17 mouse cellular contexts compared by ENCODE assay signal in the genomic region with DNA sequence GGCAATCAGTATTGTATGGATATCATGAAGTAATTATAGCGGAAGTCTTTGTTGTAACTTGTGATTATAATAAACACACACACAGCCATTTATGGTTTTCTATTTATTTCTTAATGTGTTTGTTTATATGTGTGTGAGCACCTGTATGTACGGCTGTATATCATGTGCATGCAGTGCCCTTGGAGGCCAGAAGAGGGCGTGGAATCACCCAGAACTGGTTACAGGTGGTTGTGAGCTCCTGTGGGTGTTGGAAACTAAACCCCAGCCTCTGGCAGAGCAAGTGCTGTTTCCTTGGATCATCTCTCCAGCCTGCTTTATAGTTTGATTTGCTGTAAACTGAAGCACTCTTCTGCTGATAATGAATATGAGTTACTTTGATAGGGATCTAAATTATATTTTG. TPM values are rescaled to one million over a fixed set of nuclear protein-coding genes. Genes with fewer than 3 reads are reported as not detected.
DNase-seq lines count a peak whose midpoint lies in the region; TF ChIP-seq lines count a peak whose summit lies in the region.
"Had no signal": no experiment of that assay in that cellular context is flagged by ENCODE, and none has a peak within 500 bp of the region (broad histone marks: within the 10 kb centered on the region; RNA-seq: fewer than 3 reads in every experiment).

No protein-coding gene starts in this region.

- no peaks in the 10 kb centered on the region for H3K36me3 ChIP-seq in testis, adult 2 months (ENCODE audit: control insufficient read depth, insufficient read depth, low read length)
- no peaks in the 10 kb centered on the region for H3K36me3 ChIP-seq in MEL (ENCODE audit: control insufficient read depth in 1 of 2, insufficient read depth in 2 of 2, low read length in 2 of 2)

- H3K9me3 ChIP-seq in MEL (replicated peaks; ENCODE audit: insufficient read depth, low read length), result no peaks in the 10 kb centered on the region

- H3K9ac ChIP-seq in MEL (ENCODE audit: control insufficient read depth, low read depth, low read length, poor library complexity, severe bottlenecking), result no peak overlapping the region

- DNase-seq in kidney, postnatal 10 days, result peak; percentile 22
- DNase-seq in kidney, postnatal 14 days, result no peak
- no peak for DNase-seq in testis, postnatal 14 days (ENCODE audit: low spot score)
- peak; percentile 38 for DNase-seq in MEL (ENCODE audit: low read depth, low spot score)
- DNase-seq in naive thymus-derived CD4-positive, alpha-beta T cell, adult 2 months (ENCODE audit: low read depth), result peak; percentile 11
- no peak for DNase-seq in embryo, embryonic 11 days
- no peak for DNase-seq in adrenal gland, adult 2 months
- DNase-seq: layer of hippocampus, adult 9-11 months had no signal

- TF ChIP-seq RAD21 in MEL (IDR thresholded peaks at IDR 0.05; ENCODE audit: low read depth, low read length), result no peak

- TF ChIP-seq CTCF in testis, adult 2 months (IDR thresholded peaks at IDR 0.05; ENCODE audit: control insufficient read depth, insufficient read depth, insufficient replicate concordance, low read depth, low read length), result peak; percentile 30; the same call in 1 of the 2 replicates
- TF ChIP-seq CTCF in MEL (IDR thresholded peaks at IDR 0.05 in 2 of 3, conservative IDR thresholded peaks at IDR 0.05 in 1 of 3; ENCODE audit: control insufficient read depth in 1 of 3, insufficient read depth in 1 of 3, low read depth in 2 of 3, low read length in 3 of 3, poor library complexity in 1 of 3, severe bottlenecking in 1 of 3), result peak; percentile 34 to 64 (median 42); a peak in 5 of 6 replicates

- H3K79me2 ChIP-seq in MEL (ENCODE audit: control insufficient read depth, insufficient read depth, low read length, poor library complexity), result no peaks in the 10 kb centered on the region

- H3K4me3 ChIP-seq in testis, adult 2 months (ENCODE audit: control insufficient read depth, low read depth, low read length), result no peak overlapping the region
- H3K4me3 ChIP-seq in MEL (ENCODE audit: control insufficient read depth in 1 of 2, insufficient read depth in 1 of 2, low read depth in 2 of 2, low read length in 2 of 2), result no peak overlapping the region
- H3K4me3 ChIP-seq: myocyte had no signal

- TF ChIP-seq POLR2A in testis, adult 2 months (IDR thresholded peaks at IDR 0.05; ENCODE audit: control insufficient read depth, low read depth, low read length), result no peak
- no peak for TF ChIP-seq POLR2A in MEL (IDR thresholded peaks at IDR 0.05; ENCODE audit: control insufficient read depth in 1 of 2, insufficient read depth in 1 of 2, low read depth in 1 of 2, low read length in 2 of 2, poor library complexity in 1 of 2)

- peaks cover 6% of the 10 kb centered on the region for H3K4me1 ChIP-seq in testis, adult 2 months (ENCODE audit: control insufficient read depth, insufficient read depth, low read length)
- no peaks in the 10 kb centered on the region for H3K4me1 ChIP-seq in MEL (ENCODE audit: control insufficient read depth in 1 of 2, insufficient read depth in 2 of 2, low read length in 2 of 2)

- H3K27me3 ChIP-seq in testis, adult 2 months (ENCODE audit: control insufficient read depth, insufficient read depth, low read length), result no peaks in the 10 kb centered on the region
- peaks cover 0 to 3% of the 10 kb centered on the region in 2 experiments; a peak in 2 of 4 replicates for H3K27me3 ChIP-seq in MEL (ENCODE audit: control insufficient read depth in 1 of 2, insufficient read depth in 2 of 2, low read length in 2 of 2)

- no peak overlapping the region for H3K27ac ChIP-seq in testis, adult 2 months (ENCODE audit: control insufficient read depth, insufficient read depth, low read depth, low read length)
- H3K27ac ChIP-seq in MEL (ENCODE audit: control insufficient read depth, low read depth, low read length), result no peak overlapping the region

- TF ChIP-seq EP300 in MEL (IDR thresholded peaks at IDR 0.05; ENCODE audit: low read depth in 1 of 2, low read length in 2 of 2), result no peak

TF ChIP-seq in MEL, 35 proteins besides CTCF, POLR2A, EP300 and RAD21:
- TF ChIP-seq SIN3A (IDR thresholded peaks at IDR 0.05; ENCODE audit: low read length) (no peak), ZC3H11A (IDR thresholded peaks at IDR 0.05; ENCODE audit: low read depth, low read length) (no peak), SMC3 (IDR thresholded peaks at IDR 0.05; ENCODE audit: low read depth, low read length) (peak; percentile 16; the same call in 1 of the 2 replicates)

RNA-seq across cellular contexts. Expression of a gene that starts 15.2 kb away (rescaled TPM):
- 13.2 and 13.5 TPM in 2 replicates for polyA plus RNA-seq in testis, adult 2 months (2012; rRNA removed)
- total RNA-seq in MEL (2012; rRNA removed), result 1.0 and 1.1 TPM in 2 replicates
- polyA plus RNA-seq in MEL (2012; ENCODE audit: insufficient read depth in 1 of 2, insufficient read length in 2 of 2, low read depth in 1 of 2, low replicate concordance in 2 of 2, missing spikeins in 1 of 2), result 1 to 10 TPM in 1 of 2 experiments, not detected in 1; 2.0 TPM
- total RNA-seq in adrenal gland, adult 2 months (2021), result 1 to 10 TPM in 1 of 2 experiments, under 1 TPM in 1; 0.61 to 1.4 TPM
- 0.44 and 0.62 TPM in 2 replicates for polyA plus RNA-seq in adrenal gland, adult 2 months (2012; rRNA removed)
- polyA plus RNA-seq: myocyte had no signal

RNA-seq across cellular contexts. Expression of a gene that starts 15.2 kb away (rescaled TPM):
- polyA plus RNA-seq in testis, adult 2 months (2012; rRNA removed), result not detected in 2 replicates
- not detected in 2 replicates for total RNA-seq in MEL (2012; rRNA removed)
- polyA plus RNA-seq in MEL (2012; ENCODE audit: insufficient read depth in 1 of 2, insufficient read length in 2 of 2, low read depth in 1 of 2, low replicate concordance in 2 of 2, missing spikeins in 1 of 2), result not detected
- total RNA-seq in adrenal gland, adult 2 months (2021), result not detected
- 0.11 TPM in 1 of 2 replicates, not detected in the other for polyA plus RNA-seq in adrenal gland, adult 2 months (2012; rRNA removed)
- total RNA-seq: gastrocnemius, adult 18-20 months; megakaryocyte progenitor cell, adult 5-6 weeks had no signal
- polyA plus RNA-seq: heart, embryonic 14.5 days; inflammation-experienced regulatory T-cells, adult 6 months; limb, embryonic 11.5 days; spleen, adult 2 months had no signal

RNA-seq across cellular contexts. Expression of a gene that starts 18.0 kb away (rescaled TPM):
- polyA plus RNA-seq in testis, adult 2 months (2012; rRNA removed), result 0.32 and 0.52 TPM in 2 replicates
- total RNA-seq in MEL (2012; rRNA removed), result not detected in 2 replicates
- polyA plus RNA-seq in MEL (2012; ENCODE audit: insufficient read depth in 1 of 2, insufficient read length in 2 of 2, low read depth in 1 of 2, low replicate concordance in 2 of 2, missing spikeins in 1 of 2), result not detected
- total RNA-seq in adrenal gland, adult 2 months (2021), result 1 to 10 TPM; 2.8 to 5.1 TPM
- polyA plus RNA-seq in adrenal gland, adult 2 months (2012; rRNA removed), result 0.53 and 0.77 TPM in 2 replicates
- total RNA-seq: common myeloid progenitor, adult 5-6 weeks; megakaryocyte progenitor cell, adult 5-6 weeks had no signal
- polyA plus RNA-seq: inflammation-experienced regulatory T-cells, adult 6 months had no signal

RNA-seq across cellular contexts. Expression of a gene that starts 41.8 kb away (rescaled TPM):
- 250 and 293 TPM in 2 replicates for polyA plus RNA-seq in testis, adult 2 months (2012; rRNA removed)
- 2.3 and 3.4 TPM in 2 replicates for total RNA-seq in MEL (2012; rRNA removed)
- 1 to 10 TPM in 1 of 2 experiments, not detected in 1; 4.6 TPM for polyA plus RNA-seq in MEL (2012; ENCODE audit: insufficient read depth in 1 of 2, insufficient read length in 2 of 2, low read depth in 1 of 2, low replicate concordance in 2 of 2, missing spikeins in 1 of 2)
- total RNA-seq in adrenal gland, adult 2 months (2021), result 10 to 100 TPM; 21.7 to 25.3 TPM
- polyA plus RNA-seq in adrenal gland, adult 2 months (2012; rRNA removed), result 8.6 and 10.5 TPM in 2 replicates

RNA-seq across cellular contexts. Expression of a gene that starts 41.8 kb away (rescaled TPM):
- 30.0 and 38.9 TPM in 2 replicates for polyA plus RNA-seq in testis, adult 2 months (2012; rRNA removed)
- total RNA-seq in MEL (2012; rRNA removed), result 2.1 and 2.9 TPM in 2 replicates
- 10 to 100 TPM in 1 of 2 experiments, not detected in 1; 12.5 TPM for polyA plus RNA-seq in MEL (2012; ENCODE audit: insufficient read depth in 1 of 2, insufficient read length in 2 of 2, low read depth in 1 of 2, low replicate concordance in 2 of 2, missing spikeins in 1 of 2)
- 100 to 1,000 TPM; 135 to 141 TPM for total RNA-seq in adrenal gland, adult 2 months (2021)
- 8.3 and 11.3 TPM in 2 replicates for polyA plus RNA-seq in adrenal gland, adult 2 months (2012; rRNA removed)

Comparison
In these comparisons a context has a peak if more than half of its experiments do, and no peak if none do; other contexts are left out.
1. DNase-seq: peak in kidney, postnatal 10 days (single experiment), MEL (single experiment) and naive thymus-derived CD4-positive, alpha-beta T cell, adult 2 months (single experiment); none in kidney, postnatal 14 days (single experiment), testis, postnatal 14 days (single experiment), embryo, embryonic 11 days (single experiment) and adrenal gland, adult 2 months (single experiment).